Mouse (Mus musculus) liver, embryonic 15.5 days (tissue): ENCODE measurements around the gene Gm49601. TPM values are rescaled to one million over a fixed set of nuclear protein-coding genes. Genes with fewer than 3 reads are reported as not detected.

Experiments
- ATAC-seq: fragments of 200-750 bp; cut with Nextera tagmentation; 2 replicates; pipeline ENCODE4 v1.8.0; 2017; ENCODE audit warnings: moderate number of reproducible peaks, mild to moderate bottlenecking, moderate library complexity; ENCODE audit not compliant: insufficient read depth
- H3K27ac ChIP-seq: fragments of 300-500 bp; sonication (generic); replicated peaks from 2 replicates; pipeline ENCODE4 v1.5.1; 2015; ENCODE audit warnings: mild to moderate bottlenecking, inconsistent platforms
- H3K27me3 ChIP-seq: fragments of 300-500 bp; sonication (generic); 2 replicates; pipeline ENCODE4 v1.6.1; 2015; ENCODE audit warnings: mild to moderate bottlenecking, inconsistent platforms
- H3K36me3 ChIP-seq: fragments of 300-500 bp; sonication (generic); replicated peaks from 2 replicates; pipeline ENCODE4 v1.6.1; 2015; ENCODE audit warnings: moderate library complexity, mild to moderate bottlenecking, inconsistent platforms
- H3K4me1 ChIP-seq: fragments of 300-500 bp; sonication (generic); replicated peaks from 2 replicates; pipeline ENCODE4 v1.6.1; 2015; ENCODE audit warnings: inconsistent platforms
- H3K4me2 ChIP-seq: fragments of 300-500 bp; sonication (generic); 2 replicates; pipeline ENCODE4 v1.6.1; 2015; ENCODE audit warnings: moderate library complexity, mild to moderate bottlenecking, inconsistent platforms
- H3K4me3 ChIP-seq: fragments of 300-500 bp; sonication (generic); replicated peaks from 2 replicates; pipeline ENCODE4 v1.5.1; 2015; ENCODE audit warnings: mild to moderate bottlenecking, inconsistent platforms
- H3K9ac ChIP-seq: fragments of 300-500 bp; sonication (generic); 2 replicates; pipeline ENCODE4 v1.6.1; 2015; ENCODE audit warnings: moderate library complexity, mild to moderate bottlenecking, inconsistent platforms
- H3K9me3 ChIP-seq: fragments of 300-500 bp; sonication (generic); replicated peaks from 2 replicates; pipeline ENCODE4 v1.6.1; 2016; ENCODE audit warnings: inconsistent platforms
- WGBS: fragments of 180-500 bp; shearing (Covaris S2); methylation state at CpG from one replicate; pipeline ENCODE4 v1.1.7; 2015; ENCODE audit warnings: mixed read lengths; ENCODE audit not compliant: insufficient replicate concordance; 5-methylcytosine and 5-hydroxymethylcytosine counted together
- polyA plus RNA-seq: library from polyadenylated mRNA; unstranded; fragments of >200 nt; fragmentation: Nextera tagmentation; extraction: Ambion mirVana; gene quantifications from 2 replicates; pipeline ENCODE4 v1.2.1, GENCODE M21; 2015

Gm49601 gene
- polyA plus RNA-seq, 1 experiment from 2014 or later = 0.39 TPM

- WGBS = 14% methylated on average over 5 of the region's 5 CpGs
- Histone ChIP-seq H3K9ac (no peak overlapping the region), H3K9me3 (no peaks in the 10 kb centered on the region), H3K4me2 (no peak overlapping the region), H3K27ac (no peak overlapping the region), H3K36me3 (no peaks in the 10 kb centered on the region), H3K4me3 (no peak overlapping the region), H3K27me3 (peaks cover 60% of the 10 kb centered on the region), H3K4me1 (peaks cover 12% of the 10 kb centered on the region)
- ATAC-seq = no peak
These were observed 48.5 kb downstream of the Gm49601 start for GRCm38 (mm10) chr16:18577599-18578160.

DNA sequence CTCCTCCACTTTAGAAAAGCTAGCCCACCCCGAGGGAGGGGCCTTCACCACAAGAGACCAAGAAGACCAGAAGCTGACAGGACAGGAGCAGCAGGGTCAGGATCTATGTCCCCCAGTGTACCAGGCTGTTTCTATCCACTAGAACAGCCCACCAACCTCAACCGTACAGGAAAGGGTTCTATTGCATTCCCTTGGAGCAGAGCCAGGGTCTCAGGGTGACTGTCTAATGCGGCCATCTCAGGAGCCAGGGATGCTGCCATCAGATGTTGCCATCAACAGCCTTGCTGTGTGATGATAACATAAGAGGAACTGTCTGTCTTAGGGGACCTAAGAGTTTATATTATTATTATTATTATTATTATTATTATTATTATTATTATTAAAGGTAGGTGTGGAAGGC is 49.2 kb downstream of the Gm49601 start:
- Histone ChIP-seq H3K9ac (no peak overlapping the region), H3K36me3 (no peaks in the 10 kb centered on the region), H3K9me3 (no peaks in the 10 kb centered on the region), H3K4me3 (no peak overlapping the region), H3K27me3 (peaks cover 54% of the 10 kb centered on the region), H3K4me1 (peaks cover 11% of the 10 kb centered on the region), H3K4me2 (no peak overlapping the region), H3K27ac (no peak overlapping the region)
- no peak for ATAC-seq
- 31% methylated on average over 3 of the region's 3 CpGs for WGBS

- no peak for ATAC-seq
- Histone ChIP-seq H3K4me3 (no peak overlapping the region), H3K27ac (no peak overlapping the region), H3K27me3 (peaks cover 25% of the 10 kb centered on the region), H3K9ac (no peak overlapping the region), H3K4me1 (no peaks in the 10 kb centered on the region), H3K9me3 (no peaks in the 10 kb centered on the region), H3K4me2 (no peak overlapping the region), H3K36me3 (no peaks in the 10 kb centered on the region)
- WGBS = 61% methylated on average over 8 of the region's 8 CpGs
These were observed 52.0 kb downstream of the Gm49601 start for GRCm38 (mm10) chr16:18574196-18574595.

Other genes starting within 250 kb of the Gm49601 start
- 101 and 114 TPM in 2 replicates for gene Txnrd2, start 200.0 kb downstream of the Gm49601 start, polyA plus RNA-seq
- 87.6 and 94.1 TPM in 2 replicates for gene Comt, start 199.6 kb downstream of the Gm49601 start, polyA plus RNA-seq
- gene Gnb1l, start 127.7 kb downstream of the Gm49601 start, polyA plus RNA-seq = 7.5 and 8.3 TPM in 2 replicates
- 0.70 and 0.84 TPM in 2 replicates for gene Rtl10, start 127.5 kb downstream of the Gm49601 start, polyA plus RNA-seq
- gene Tbx1, start 35.8 kb downstream of the Gm49601 start, polyA plus RNA-seq = 0.15 and 0.23 TPM in 2 replicates
- 19.6 and 24.9 TPM in 2 replicates for gene Gp1bb, start 4.0 kb downstream of the Gm49601 start, polyA plus RNA-seq
- gene Sept5, start 3.5 kb upstream of the Gm49601 start, polyA plus RNA-seq = 3.5 and 3.6 TPM in 2 replicates
- gene Cldn5, start 150.4 kb upstream of the Gm49601 start, polyA plus RNA-seq = 8.4 and 8.5 TPM in 2 replicates
- 39.5 and 40.6 TPM in 2 replicates for gene Ufd1, start 185.4 kb upstream of the Gm49601 start, polyA plus RNA-seq
- 40.7 and 42.7 TPM in 2 replicates for gene Cdc45, start 185.6 kb upstream of the Gm49601 start, polyA plus RNA-seq
- 19.1 and 19.9 TPM in 2 replicates for gene 2510002D24Rik, start 210.2 kb upstream of the Gm49601 start, polyA plus RNA-seq
- not detected in 2 replicates for gene Gm28539, start 210.2 kb upstream of the Gm49601 start, polyA plus RNA-seq